ENCODE assay signal across 27 mouse cellular contexts in genomic region chr9:54683814-54684605, GRCm38 (mm10). TPM values are rescaled to one million over a fixed set of nuclear protein-coding genes. Genes with fewer than 3 reads are reported as not detected.
"Had no signal": no experiment of that assay in that cellular context is flagged by ENCODE, and none has a peak within 500 bp of the region (broad histone marks: within the 10 kb centered on the region; RNA-seq: fewer than 3 reads in every experiment).

No protein-coding gene starts in this region.

- H3K27me3 ChIP-seq: hindbrain, embryonic 12.5 days; intestine, embryonic 15.5 days; limb, embryonic 13.5 days; limb, embryonic 15.5 days had no signal

- H3K4me2 ChIP-seq: heart, embryonic 12.5 days; hindbrain, embryonic 12.5 days; hindbrain, embryonic 14.5 days; intestine, embryonic 15.5 days; limb, embryonic 13.5 days; limb, embryonic 15.5 days; liver, embryonic 12.5 days had no signal

- H3K9ac ChIP-seq: heart, embryonic 12.5 days; hindbrain, embryonic 12.5 days; hindbrain, embryonic 14.5 days; intestine, embryonic 15.5 days; limb, embryonic 13.5 days; limb, embryonic 15.5 days; liver, embryonic 12.5 days; liver, embryonic 14.5 days had no signal

- DNase-seq: gastrocnemius, postnatal 14 days; gastrocnemius, postnatal 36 days; heart, adult 2 months; heart, postnatal 10 days; heart, postnatal 4 days; kidney, adult 18-20 months; kidney, adult 8-10 months; kidney, postnatal 10 days; kidney, postnatal 36 days; layer of hippocampus, adult 9-11 months; layer of hippocampus, postnatal 36 days; left cerebral cortex, postnatal 4 days; lung, adult 18-20 months had no signal

- H3K4me3 ChIP-seq: heart, adult 2 months; heart, embryonic 12.5 days; hindbrain, embryonic 10.5 days; hindbrain, embryonic 12.5 days; intestine, embryonic 15.5 days; left cerebral cortex, adult 2 months; limb, embryonic 13.5 days; limb, embryonic 15.5 days; liver, embryonic 12.5 days had no signal

- H3K4me1 ChIP-seq: heart, embryonic 12.5 days; hindbrain, embryonic 12.5 days; intestine, embryonic 15.5 days; limb, embryonic 13.5 days; liver, embryonic 12.5 days had no signal

- H3K27ac ChIP-seq: heart, adult 2 months; hindbrain, embryonic 10.5 days; hindbrain, embryonic 12.5 days; hindbrain, embryonic 14.5 days; intestine, embryonic 15.5 days; left cerebral cortex, adult 2 months; limb, embryonic 13.5 days; limb, embryonic 15.5 days; liver, embryonic 12.5 days; liver, embryonic 14.5 days had no signal

- H3K36me3 ChIP-seq: heart, embryonic 12.5 days; hindbrain, embryonic 10.5 days; hindbrain, embryonic 12.5 days; intestine, embryonic 15.5 days; limb, embryonic 13.5 days; limb, embryonic 15.5 days; liver, embryonic 12.5 days had no signal

- H3K9me3 ChIP-seq: heart, embryonic 12.5 days; hindbrain, embryonic 10.5 days; hindbrain, embryonic 12.5 days; intestine, embryonic 15.5 days; limb, embryonic 13.5 days; limb, embryonic 15.5 days; liver, embryonic 12.5 days had no signal

- ATAC-seq: hindbrain, embryonic 16.5 days; inflammation-experienced regulatory T-cells, adult 6 months; intestine, embryonic 15.5 days; intestine, postnatal 0 days; liver, embryonic 12.5 days had no signal

RNA-seq across cellular contexts. Expression of gene Acsbg1, which starts 22.3 kb away (rescaled TPM):
- total RNA-seq: granulocyte monocyte progenitor cell, adult 5-6 weeks had no signal
